ENCODE assay signal across 29 mouse cellular contexts in the genomic region with DNA sequence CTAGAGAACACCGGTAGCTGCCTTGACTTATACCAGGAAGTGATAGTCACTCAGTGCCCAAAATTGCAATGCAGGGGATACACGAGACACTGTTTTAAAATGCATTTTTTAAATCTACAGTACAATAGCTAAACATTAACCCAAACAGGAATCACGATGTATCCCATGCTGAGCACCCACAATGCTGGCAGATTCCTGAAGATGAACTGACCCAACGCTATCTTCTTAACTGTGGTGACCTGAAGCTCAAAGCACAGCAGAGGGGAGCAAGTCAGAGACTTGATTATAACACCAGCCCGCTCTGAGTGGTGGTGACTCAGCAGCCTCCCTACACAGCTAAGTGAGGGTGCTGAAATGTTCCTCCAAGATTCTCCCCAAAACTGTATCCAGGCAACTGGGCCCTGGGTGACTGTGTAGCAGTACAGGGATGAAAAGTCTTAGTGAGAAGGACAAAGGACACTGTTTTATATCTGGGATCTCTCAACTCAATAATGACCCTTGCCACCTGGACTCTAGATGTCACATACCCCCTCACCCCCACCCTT. TPM values are rescaled to one million over a fixed set of nuclear protein-coding genes. Genes with fewer than 3 reads are reported as not detected.
DNase-seq lines count a peak whose midpoint lies in the region; ATAC-seq and TF ChIP-seq lines count a peak whose summit lies in the region.
"Had no signal": no experiment of that assay in that cellular context is flagged by ENCODE, and none has a peak within 500 bp of the region (broad histone marks: within the 10 kb centered on the region; RNA-seq: fewer than 3 reads in every experiment).

No protein-coding gene starts in this region.

- no peaks in the 10 kb centered on the region for H3K36me3 ChIP-seq in stomach, postnatal 0 days (ENCODE audit: control insufficient read depth, insufficient read depth, low read length)
- H3K36me3 ChIP-seq in hindbrain, embryonic 13.5 days, result no peaks in the 10 kb centered on the region
- H3K36me3 ChIP-seq: forebrain, embryonic 12.5 days; heart, embryonic 12.5 days; hindbrain, embryonic 15.5 days had no signal

- H3K27me3 ChIP-seq in Patski, result no peaks in the 10 kb centered on the region
- H3K27me3 ChIP-seq in stomach, postnatal 0 days (ENCODE audit: control insufficient read depth, insufficient read depth, low read length), result no peaks in the 10 kb centered on the region
- no peaks in the 10 kb centered on the region for H3K27me3 ChIP-seq in hindbrain, embryonic 13.5 days
- H3K27me3 ChIP-seq: forebrain, embryonic 12.5 days; heart, embryonic 12.5 days; hindbrain, embryonic 15.5 days had no signal

- no peak overlapping the region for H3K9ac ChIP-seq in stomach, postnatal 0 days (ENCODE audit: low read length)
- no peak overlapping the region for H3K9ac ChIP-seq in hindbrain, embryonic 13.5 days
- H3K9ac ChIP-seq: forebrain, embryonic 12.5 days; heart, embryonic 12.5 days; hindbrain, embryonic 15.5 days had no signal

- CTCF ChIA-PET in Patski (lab: Charles Lee), result interaction anchor here (1.1 to 4.9 kb wide), 4 partner anchors 24 to 211 kb away, joined by 3 to 30 read pairs (median 4); a partner anchor contains a TSS

- no peak for TF ChIP-seq CTCF in Patski (IDR thresholded peaks at IDR 0.05)
- TF ChIP-seq CTCF in stomach, postnatal 0 days (IDR thresholded peaks at IDR 0.05; ENCODE audit: low read depth), result no peak

- POLR2A ChIA-PET in Patski (lab: Charles Lee), result interaction anchor here (1.2 kb wide), 1 partner anchor 46 kb away, joined by 5 read pairs; a partner anchor contains a TSS

- intact Hi-C loops in left cerebral cortex, postnatal 4 days (cut with DNase I), result no loop called here
- intact Hi-C loops in left cerebral cortex, postnatal 36 days (cut with DNase I), result no loop called here

- 78% methylated on average over 5 of the region's 5 CpGs for WGBS in stomach, postnatal 0 days
- WGBS in hindbrain, embryonic 13.5 days, result 80% methylated on average over 5 of the region's 5 CpGs

- no peak overlapping the region for H3K4me3 ChIP-seq in stomach, postnatal 0 days (ENCODE audit: low read depth, low read length)
- no peak overlapping the region for H3K4me3 ChIP-seq in hindbrain, embryonic 13.5 days
- H3K4me3 ChIP-seq: forebrain, embryonic 12.5 days; heart, embryonic 12.5 days; hindbrain, embryonic 15.5 days; myocyte had no signal

- H3K4me1 ChIP-seq in stomach, postnatal 0 days (replicated peaks; ENCODE audit: control insufficient read depth, insufficient read depth), result no peaks in the 10 kb centered on the region
- no peaks in the 10 kb centered on the region for H3K4me1 ChIP-seq in hindbrain, embryonic 13.5 days (replicated peaks)
- H3K4me1 ChIP-seq: forebrain, embryonic 12.5 days; hindbrain, embryonic 15.5 days had no signal

- H3K27ac ChIP-seq in stomach, postnatal 0 days (replicated peaks), result no peak overlapping the region
- no peak overlapping the region for H3K27ac ChIP-seq in hindbrain, embryonic 13.5 days
- H3K27ac ChIP-seq: forebrain, embryonic 12.5 days; hindbrain, embryonic 15.5 days had no signal

- in situ Hi-C loops in Patski (cut with MboI; ENCODE audit: low pct_unique_long_range_greater_than_20kb), result loop anchor here (5.0 to 25.0 kb wide), 2 partner anchors 223 to 483 kb away; no protein-coding TSS in a partner anchor

- DNase-seq in left cerebral cortex, adult 18-20 months (ENCODE audit: low spot score in 2 of 2), result peak; percentile 19 to 28
- no peak for DNase-seq in left cerebral cortex, postnatal 4 days
- DNase-seq in Patski (ENCODE audit: low read depth, low spot score), result no peak
- DNase-seq in frontal cortex, adult 2 months (ENCODE audit: extremely low spot score in 1 of 2, low spot score in 1 of 2), result peak; percentile 35 to 68
- DNase-seq in left cerebral cortex, postnatal 36 days (ENCODE audit: low spot score in 2 of 2), result peak; percentile 27 to 30
- no peak for DNase-seq in stomach, postnatal 0 days (ENCODE audit: low spot score)
- DNase-seq in cerebellum, adult 18-20 months, result no peak
- DNase-seq: adrenal gland, postnatal 25 days; cerebellum, adult 8-10 months; heart, postnatal 14 days; lung, adult 18-20 months; lung, postnatal 14 days; midbrain, embryonic 14.5 days; thymus, adult 18-20 months had no signal

- TF ChIP-seq EP300 in stomach, postnatal 0 days (optimal IDR thresholded peaks at IDR 0.05), result no peak

- H3K9me3 ChIP-seq in stomach, postnatal 0 days (ENCODE audit: control insufficient read depth, low read length), result no peaks in the 10 kb centered on the region
- no peaks in the 10 kb centered on the region for H3K9me3 ChIP-seq in hindbrain, embryonic 13.5 days
- H3K9me3 ChIP-seq: forebrain, embryonic 12.5 days; heart, embryonic 12.5 days; hindbrain, embryonic 15.5 days had no signal

- peak; percentile 61 for ATAC-seq in Patski
- ATAC-seq in stomach, postnatal 0 days (ENCODE audit: low FRiP score, low TSS enrichment), result no peak
- ATAC-seq in hindbrain, embryonic 13.5 days (ENCODE audit: low FRiP score), result no peak
- ATAC-seq: intestine, embryonic 16.5 days had no signal

- no peak overlapping the region for H3K4me2 ChIP-seq in stomach, postnatal 0 days (replicated peaks; ENCODE audit: low read depth)
- H3K4me2 ChIP-seq in hindbrain, embryonic 13.5 days, result no peak overlapping the region
- H3K4me2 ChIP-seq: forebrain, embryonic 12.5 days; heart, embryonic 12.5 days; hindbrain, embryonic 15.5 days; liver, embryonic 11.5 days had no signal

RNA-seq across cellular contexts. Expression of a gene that starts 45.3 kb away (rescaled TPM):
- 100 to 1,000 TPM; 250 TPM for total RNA-seq in left cerebral cortex, adult 18-20 months (2021)
- 100 to 1,000 TPM; 220 to 231 TPM for total RNA-seq in left cerebral cortex, postnatal 4 days (2021)
- polyA plus RNA-seq in Patski (2021), result 217 TPM
- polyA plus RNA-seq in frontal cortex, adult 2 months (2012; rRNA removed), result 285 and 316 TPM in 2 replicates
- total RNA-seq in left cerebral cortex, postnatal 36 days (2021), result 100 to 1,000 TPM; 300 to 353 TPM
- polyA plus RNA-seq in stomach, postnatal 0 days (2015; fragmentation: Nextera tagmentation; extraction: Ambion mirVana), result 32.9 and 39.5 TPM in 2 replicates
- polyA plus RNA-seq in hindbrain, embryonic 13.5 days (2015; fragmentation: Nextera tagmentation; extraction: Ambion mirVana), result 68.7 and 71.7 TPM in 2 replicates

RNA-seq across cellular contexts. Expression of a gene that starts 53.7 kb away (rescaled TPM):
- total RNA-seq in left cerebral cortex, adult 18-20 months (2021), result not detected
- not detected for total RNA-seq in left cerebral cortex, postnatal 4 days (2021)
- polyA plus RNA-seq in Patski (2021), result 0.06 TPM
- polyA plus RNA-seq in frontal cortex, adult 2 months (2012; rRNA removed), result not detected in 2 replicates
- not detected for total RNA-seq in left cerebral cortex, postnatal 36 days (2021)
- not detected in 2 replicates for polyA plus RNA-seq in stomach, postnatal 0 days (2015; fragmentation: Nextera tagmentation; extraction: Ambion mirVana)
- polyA plus RNA-seq in hindbrain, embryonic 13.5 days (2015; fragmentation: Nextera tagmentation; extraction: Ambion mirVana), result not detected in 2 replicates
- total RNA-seq: adrenal gland, postnatal 25 days; gastrocnemius, adult 18-20 months; heart, postnatal 14 days; left cerebral cortex, adult 8-10 months; megakaryocyte, adult 5-6 weeks had no signal
- polyA plus RNA-seq: cortical plate, adult 2 months; embryonic facial prominence, embryonic 11.5 days; forebrain, embryonic 12.5 days; heart, embryonic 12.5 days; hindbrain, embryonic 15.5 days; kidney, embryonic 14.5 days; liver, embryonic 11.5 days; midbrain, embryonic 14.5 days; neural tube, embryonic 14.5 days; urinary bladder, adult 2 months had no signal

Comparison
In these comparisons a context has a peak if more than half of its experiments do, and no peak if none do; other contexts are left out.
1. DNase-seq: peak in left cerebral cortex, adult 18-20 months (2 of 2), frontal cortex, adult 2 months (2 of 2) and left cerebral cortex, postnatal 36 days (2 of 2); none in left cerebral cortex, postnatal 4 days (single experiment), Patski (single experiment), stomach, postnatal 0 days (single experiment) and cerebellum, adult 18-20 months (0 of 2).